Mouse (Mus musculus) heart, postnatal 0 days (tissue): Measurements from ENCODE around the gene Lrrc20. TPM values are rescaled to one million over a fixed set of nuclear protein-coding genes. Genes with fewer than 3 reads are reported as not detected.

Experiments
- ATAC-seq: fragments of 200-750 bp; cut with Nextera tagmentation; 2 replicates; pipeline ENCODE4 v1.8.0; 2017; ENCODE audit warnings: low read depth, moderate number of reproducible peaks, moderate library complexity; ENCODE audit not compliant: insufficient read depth
- DNase-seq: peaks from one replicate; pipeline ENCODE4 v3.0.0-alpha.2; 2016; ENCODE audit warnings: low spot score
- H3K27ac ChIP-seq: fragments of 300-500 bp; sonication (generic); 2 replicates; pipeline ENCODE4 v1.5.1; 2014; ENCODE audit warnings: low read depth, mild to moderate bottlenecking
- H3K27me3 ChIP-seq: fragments of 300-500 bp; sonication (generic); 2 replicates; pipeline ENCODE4 v1.6.1; 2014; ENCODE audit warnings: low read length, mixed read lengths; ENCODE audit not compliant: control insufficient read depth, insufficient read depth
- H3K36me3 ChIP-seq: fragments of 300-500 bp; sonication (generic); replicated peaks from 2 replicates; pipeline ENCODE4 v1.6.1; 2014; ENCODE audit warnings: low read length, mixed read lengths; ENCODE audit not compliant: control insufficient read depth, insufficient read depth
- H3K4me1 ChIP-seq: fragments of 300-500 bp; sonication (generic); 2 replicates; pipeline ENCODE4 v1.6.1; 2014; ENCODE audit warnings: antibody characterized with exemption; ENCODE audit not compliant: control insufficient read depth, insufficient read depth
- H3K4me2 ChIP-seq: fragments of 300-500 bp; sonication (generic); 2 replicates; pipeline ENCODE4 v1.6.1; 2014; ENCODE audit warnings: low read depth, mild to moderate bottlenecking, low read length, moderate library complexity
- H3K4me3 ChIP-seq: fragments of 300-500 bp; sonication (generic); 2 replicates; pipeline ENCODE4 v1.5.1; 2014; ENCODE audit warnings: low read depth, low read length
- H3K9ac ChIP-seq: fragments of 300-500 bp; sonication (generic); replicated peaks from 2 replicates; pipeline ENCODE4 v1.6.1; 2014; ENCODE audit warnings: low read depth, low read length, mixed read lengths
- H3K9me3 ChIP-seq: fragments of 300-500 bp; sonication (generic); replicated peaks from 2 replicates; pipeline ENCODE4 v1.6.1; 2016; ENCODE audit warnings: low read length; ENCODE audit not compliant: control insufficient read depth
- CTCF ChIP-seq: IDR thresholded peaks from 2 replicates; pipeline ENCODE4 v1.5.1; 2016; ENCODE audit warnings: antibody characterized with exemption, control low read depth, low read depth
- EP300 ChIP-seq: IDR thresholded peaks from 2 replicates; pipeline ENCODE4 v1.6.1; 2016; ENCODE audit warnings: antibody characterized with exemption, low read depth
- WGBS: fragments of 180-500 bp; shearing (Covaris S2); extraction: QIAGEN DNeasy Blood & Tissue Kit; methylation state at CpG from one replicate; pipeline ENCODE4 v1.1.7; 2014; 5-methylcytosine and 5-hydroxymethylcytosine counted together
- polyA plus RNA-seq: library from polyadenylated mRNA; unstranded; fragments of >200 nt; fragmentation: Nextera tagmentation; extraction: Ambion mirVana; gene quantifications from 2 replicates; pipeline ENCODE4 v1.2.1, GENCODE M21; 2015
- total RNA-seq: library from RNA; depleted of rRNA; stranded (reverse); fragments of >200 nt; gene quantifications from 2 replicates; pipeline ENCODE4 v1.2.3, GENCODE M21; 2014; ENCODE audit warnings: low replicate concordance; rRNA removed

The Lrrc20 gene
- 13.9 and 15.2 TPM in 2 replicates for total RNA-seq
- polyA plus RNA-seq = 12.9 and 13.9 TPM in 2 replicates

GRCm38 (mm10) chr10:61475594-61476439 is at the start of gene Lrrc20:
TSS of gene Lrrc20 (plus strand) at chr10:61475801.
- WGBS = under 1% methylated on average over 69 of the region's 70 CpGs
- peak; percentile 94 for DNase-seq
- peak; percentile 97 for ATAC-seq
- H3K9me3 ChIP-seq = no peaks in the 10 kb centered on the region
- no peaks in the 10 kb centered on the region for H3K36me3 ChIP-seq
- no peaks in the 10 kb centered on the region for H3K27me3 ChIP-seq
- H3K27ac ChIP-seq = peak within 1 kb of the TSS; percentile 84
- H3K9ac ChIP-seq = peak within 1 kb of the TSS; percentile 54
- peak within 1 kb of the TSS; percentile 70 for H3K4me3 ChIP-seq
- peak within 1 kb of the TSS; percentile 72 for H3K4me2 ChIP-seq
- TF ChIP-seq EP300 = no peak
- no peak for TF ChIP-seq CTCF
- H3K4me1 ChIP-seq = peaks cover 8% of the 10 kb centered on the region; the same call in 1 of the 2 replicates

- WGBS = 5% methylated on average over 2 of the region's 2 CpGs
- no peak for TF ChIP-seq CTCF
- peak; percentile 78 for TF ChIP-seq EP300
- 0 out of 2 replicates have a peak, but pooled peaks cover 9% of the 10 kb centered on the region for H3K27me3 ChIP-seq
- no peak overlapping the region for H3K4me3 ChIP-seq
- H3K36me3 ChIP-seq = peaks cover 22% of the 10 kb centered on the region
- peak; percentile 58 for DNase-seq
- peaks cover 32% of the 10 kb centered on the region for H3K4me1 ChIP-seq
- no peak overlapping the region for H3K4me2 ChIP-seq
- H3K9ac ChIP-seq = no peak overlapping the region
- no peaks in the 10 kb centered on the region for H3K9me3 ChIP-seq
- peak; percentile 82 for ATAC-seq
- peak overlapping the region; percentile 62 for H3K27ac ChIP-seq
Observed at GRCm38 (mm10) chr10:61426251-61426757, 49.3 kb upstream of the Lrrc20 start.

GRCm38 (mm10) chr10:61427951-61428350 is 47.6 kb upstream of the Lrrc20 start:
- no peak for TF ChIP-seq EP300
- TF ChIP-seq CTCF = no peak
- WGBS = 87% methylated on average over 6 of the region's 6 CpGs

GRCm38 (mm10) chr10:61428416-61428815 is 47.2 kb upstream of the Lrrc20 start:
- peaks cover 32% of the 10 kb centered on the region for H3K4me1 ChIP-seq
- no peak for ATAC-seq
- TF ChIP-seq EP300 (no peak), CTCF (no peak)
- H3K4me2 ChIP-seq = no peak overlapping the region
- no peak overlapping the region for H3K4me3 ChIP-seq
- 92% methylated on average over 4 of the region's 4 CpGs for WGBS
- no peaks in the 10 kb centered on the region for H3K9me3 ChIP-seq
- no peak for DNase-seq
- H3K27ac ChIP-seq = no peak overlapping the region
- no peak overlapping the region for H3K9ac ChIP-seq
- H3K27me3 ChIP-seq = no peaks in the 10 kb centered on the region
- peaks cover 37% of the 10 kb centered on the region for H3K36me3 ChIP-seq

More at GRCm38 (mm10) chr10:61427951-61428350, 47.6 kb upstream of the Lrrc20 start:
- H3K4me1 ChIP-seq = peaks cover 32% of the 10 kb centered on the region
- H3K9ac ChIP-seq = no peak overlapping the region
- H3K4me2 ChIP-seq = no peak overlapping the region
- DNase-seq (no peak), ATAC-seq (no peak)
- H3K27me3 ChIP-seq = 0 out of 2 replicates have a peak, but pooled peaks cover 5% of the 10 kb centered on the region
- no peak overlapping the region for H3K4me3 ChIP-seq
- H3K9me3 ChIP-seq = no peaks in the 10 kb centered on the region
- no peak overlapping the region for H3K27ac ChIP-seq
- peaks cover 32% of the 10 kb centered on the region for H3K36me3 ChIP-seq

GRCm38 (mm10) chr10:61429043-61429442 is 46.6 kb upstream of the Lrrc20 start:
- Histone ChIP-seq H3K4me2 (no peak overlapping the region), H3K4me3 (no peak overlapping the region), H3K27ac (no peak overlapping the region), H3K27me3 (no peaks in the 10 kb centered on the region), H3K9me3 (no peaks in the 10 kb centered on the region), H3K9ac (no peak overlapping the region), H3K36me3 (peaks cover 43% of the 10 kb centered on the region), H3K4me1 (peaks cover 32% of the 10 kb centered on the region)
- TF ChIP-seq EP300 = no peak
- TF ChIP-seq CTCF = no peak
- no peak for DNase-seq
- no peak for ATAC-seq
- 88% methylated on average over 5 of the region's 5 CpGs for whole genome bisulfite sequencing
